Mouse (Mus musculus): ENCODE data around the gene Ostm1. TPM values are rescaled to one million over a fixed set of nuclear protein-coding genes. Genes with fewer than 3 reads are reported as not detected.
A peak's percentile ranks its signal among the peaks of the same experiment; 100 is the strongest.

The Ostm1 gene
- polyA plus RNA-seq, 1 experiment from 2014 or later, result 57.1 TPM

GRCm38 (mm10) chr10:42585156-42585555 lies 1.5 kb downstream of the Ostm1 start:
- H3K4me2 ChIP-seq, result peak overlapping the region; percentile 89
- peak overlapping the region; percentile 96 for H3K27ac ChIP-seq
- H3K9ac ChIP-seq, result peak overlapping the region; percentile 98
- H3K4me1 ChIP-seq, result peaks cover 83% of the 10 kb centered on the region
- no peak for ATAC-seq
- WGBS, result 2% methylated on average over 8 of the region's 8 CpGs
- H3K4me3 ChIP-seq, result peak overlapping the region; percentile 81
- peaks cover 9% of the 10 kb centered on the region for H3K27me3 ChIP-seq
- H3K9me3 ChIP-seq (replicated peaks), result no peaks in the 10 kb centered on the region
- no peaks in the 10 kb centered on the region; the same call in 1 of the 2 replicates for H3K36me3 ChIP-seq (ENCODE audit: poor library complexity, severe bottlenecking)

GRCm38 (mm10) chr10:42585596-42586305 lies 2.1 kb downstream of the Ostm1 start:
- Histone ChIP-seq H3K9ac (peak overlapping the region; percentile 98), H3K4me2 (peak overlapping the region; percentile 89)

GRCm38 (mm10) chr10:42587961-42588750 lies 4.5 kb downstream of the Ostm1 start:
- Histone ChIP-seq H3K9me3 (replicated peaks) (no peaks in the 10 kb centered on the region), H3K4me3 (no peak overlapping the region), H3K36me3 (ENCODE audit: poor library complexity, severe bottlenecking) (no peaks in the 10 kb centered on the region; the same call in 1 of the 2 replicates), H3K4me2 (peak overlapping the region; percentile 29), H3K4me1 (peaks cover 88% of the 10 kb centered on the region), H3K27ac (0 out of 2 replicates have a peak overlapping the region, but pooled peaks have one; percentile 5), H3K9ac (peak overlapping the region; percentile 2; the same call in 1 of the 2 replicates), H3K27me3 (peaks cover 25% of the 10 kb centered on the region)
- no peak for ATAC-seq
- 14% methylated on average over 8 of the region's 8 CpGs for WGBS

More at GRCm38 (mm10) chr10:42585596-42586305, 2.1 kb downstream of the Ostm1 start:
- peaks cover 11% of the 10 kb centered on the region for H3K27me3 ChIP-seq
- WGBS, result 6% methylated on average over 22 of the region's 22 CpGs
- peak overlapping the region; percentile 96 for H3K27ac ChIP-seq
- H3K4me1 ChIP-seq, result peaks cover 83% of the 10 kb centered on the region
- peak overlapping the region; percentile 81 for H3K4me3 ChIP-seq
- no peaks in the 10 kb centered on the region; the same call in 1 of the 2 replicates for H3K36me3 ChIP-seq (ENCODE audit: poor library complexity, severe bottlenecking)
- ATAC-seq, result peak; percentile 22; the same call in 1 of the 2 replicates
- H3K9me3 ChIP-seq (replicated peaks), result no peaks in the 10 kb centered on the region

GRCm38 (mm10) chr10:42589505-42589904 lies 5.9 kb downstream of the Ostm1 start:
- Histone ChIP-seq H3K36me3 (ENCODE audit: poor library complexity, severe bottlenecking) (no peaks in the 10 kb centered on the region; the same call in 1 of the 2 replicates), H3K4me3 (no peak overlapping the region), H3K27ac (no peak overlapping the region), H3K9me3 (replicated peaks) (no peaks in the 10 kb centered on the region), H3K4me2 (peak overlapping the region; percentile 1; the same call in 1 of the 2 replicates), H3K4me1 (peaks cover 85% of the 10 kb centered on the region), H3K27me3 (peaks cover 28% of the 10 kb centered on the region), H3K9ac (no peak overlapping the region)
- no peak for ATAC-seq
- WGBS, result 14% methylated on average over 5 of the region's 5 CpGs

GRCm38 (mm10) chr10:42590261-42591184 lies 6.9 kb downstream of the Ostm1 start:
- H3K27ac ChIP-seq, result peak overlapping the region; percentile 57

GRCm38 (mm10) chr10:42591185-42591992 lies 7.8 kb downstream of the Ostm1 start:
- H3K36me3 ChIP-seq (ENCODE audit: poor library complexity, severe bottlenecking), result no peaks in the 10 kb centered on the region; the same call in 1 of the 2 replicates
- WGBS, result under 1% methylated on average over 67 of the region's 67 CpGs
- peak overlapping the region; percentile 46 for H3K4me3 ChIP-seq
- peak overlapping the region; percentile 57 for H3K27ac ChIP-seq
- no peaks in the 10 kb centered on the region for H3K9me3 ChIP-seq (replicated peaks)
- peak; percentile 71 for ATAC-seq
- peak overlapping the region; percentile 80 for H3K4me2 ChIP-seq
- H3K4me1 ChIP-seq, result peaks cover 73% of the 10 kb centered on the region
- peak overlapping the region; percentile 69 for H3K9ac ChIP-seq
- peaks cover 28% of the 10 kb centered on the region for H3K27me3 ChIP-seq

More at GRCm38 (mm10) chr10:42590261-42591184, 6.9 kb downstream of the Ostm1 start:
- Histone ChIP-seq H3K36me3 (ENCODE audit: poor library complexity, severe bottlenecking) (no peaks in the 10 kb centered on the region; the same call in 1 of the 2 replicates), H3K9ac (peak overlapping the region; percentile 69), H3K9me3 (replicated peaks) (no peaks in the 10 kb centered on the region), H3K27me3 (peaks cover 28% of the 10 kb centered on the region), H3K4me3 (peak overlapping the region; percentile 46), H3K4me2 (peak overlapping the region; percentile 80), H3K4me1 (peaks cover 79% of the 10 kb centered on the region)
- ATAC-seq, result peak; percentile 22; the same call in 1 of the 2 replicates
- 1% methylated on average over 19 of the region's 19 CpGs for WGBS

- Histone ChIP-seq H3K27me3 (peaks cover 22% of the 10 kb centered on the region; the same call in 1 of the 2 replicates), H3K9me3 (replicated peaks) (no peaks in the 10 kb centered on the region), H3K4me3 (peak overlapping the region; percentile 46), H3K4me2 (peak overlapping the region; percentile 80), H3K9ac (peak overlapping the region; percentile 69), H3K36me3 (ENCODE audit: poor library complexity, severe bottlenecking) (no peaks in the 10 kb centered on the region), H3K27ac (peak overlapping the region; percentile 57), H3K4me1 (peaks cover 65% of the 10 kb centered on the region)
- peak; percentile 31 for ATAC-seq
- 2% methylated on average over 25 of the region's 25 CpGs for WGBS
These were observed 8.5 kb downstream of the Ostm1 start for GRCm38 (mm10) chr10:42591993-42592686.

GRCm38 (mm10) chr10:42593201-42593600 lies 9.6 kb downstream of the Ostm1 start:
- ATAC-seq, result no peak
- H3K9me3 ChIP-seq (replicated peaks), result no peaks in the 10 kb centered on the region
- H3K27me3 ChIP-seq, result peaks cover 20% of the 10 kb centered on the region; the same call in 1 of the 2 replicates
- no peak overlapping the region for H3K27ac ChIP-seq
- no peak overlapping the region for H3K4me2 ChIP-seq
- no peaks in the 10 kb centered on the region for H3K36me3 ChIP-seq (ENCODE audit: poor library complexity, severe bottlenecking)
- H3K9ac ChIP-seq, result no peak overlapping the region
- 40% methylated on average over 7 of the region's 7 CpGs for WGBS
- no peak overlapping the region for H3K4me3 ChIP-seq
- peaks cover 58% of the 10 kb centered on the region for H3K4me1 ChIP-seq

- 85% methylated on average over 8 of the region's 8 CpGs for WGBS
- ATAC-seq, result no peak
- Histone ChIP-seq H3K4me2 (no peak overlapping the region), H3K4me1 (0 out of 2 replicates have a peak, but pooled peaks cover 6% of the 10 kb centered on the region), H3K27me3 (no peaks in the 10 kb centered on the region), H3K4me3 (no peak overlapping the region), H3K9me3 (replicated peaks) (no peaks in the 10 kb centered on the region), H3K27ac (no peak overlapping the region), H3K9ac (no peak overlapping the region), H3K36me3 (ENCODE audit: poor library complexity, severe bottlenecking) (0 out of 2 replicates have a peak, but pooled peaks cover 3% of the 10 kb centered on the region)
These were observed 15.0 kb downstream of the Ostm1 start for GRCm38 (mm10) chr10:42598615-42599014.

GRCm38 (mm10) chr10:42601556-42601955 lies 17.9 kb downstream of the Ostm1 start:
- ATAC-seq, result no peak
- 34% methylated on average over 10 of the region's 10 CpGs for WGBS
- H3K9ac ChIP-seq, result no peak overlapping the region

More at GRCm38 (mm10) chr10:42601556-42601955, 17.9 kb downstream of the Ostm1 start:
- peaks cover 7% of the 10 kb centered on the region; the same call in 1 of the 2 replicates for H3K9me3 ChIP-seq (replicated peaks)
- no peaks in the 10 kb centered on the region for H3K4me1 ChIP-seq
- no peaks in the 10 kb centered on the region for H3K27me3 ChIP-seq
- H3K4me3 ChIP-seq, result no peak overlapping the region
- no peak overlapping the region for H3K4me2 ChIP-seq
- H3K36me3 ChIP-seq (ENCODE audit: poor library complexity, severe bottlenecking), result peaks cover 8% of the 10 kb centered on the region; the same call in 1 of the 2 replicates
- H3K27ac ChIP-seq, result no peak overlapping the region

Measured in forebrain, embryonic 13.5 days (tissue).